Mouse (Mus musculus) cerebellum, adult 18-20 months (tissue): ENCODE data around the gene Cep57.
A peak's percentile ranks its signal among the peaks of the same experiment; 100 is the strongest.
"Not testable (repeated sequence)": the region's sequence is repeated elsewhere in the genome, so short reads cannot be mapped to it uniquely, and the experiment has no call there.

Experiments used
- DNase-seq, 2 experiments: peaks; one replicate each; pipeline ENCODE4 v3.0.0; 2021

The Cep57 gene

GRCm38 (mm10) chr9:13790864-13791263 lies 36.0 kb downstream of the Cep57 start:
- not testable (repeated sequence) for DNase-seq

GRCm38 (mm10) chr9:13781985-13782384 lies 44.9 kb downstream of the Cep57 start:
- no peak for DNase-seq

GRCm38 (mm10) chr9:13774732-13775131 lies 52.2 kb downstream of the Cep57 start:
- no peak for DNase-seq

GRCm38 (mm10) chr9:13766570-13766969 lies 60.3 kb downstream of the Cep57 start:
- peak in 1 of 2 experiments; percentile 12 for DNase-seq

- DNase-seq = no peak
Measured at GRCm38 (mm10) chr9:13765624-13766023, 61.3 kb downstream of the Cep57 start.

GRCm38 (mm10) chr9:13760430-13760829 lies 66.5 kb downstream of the Cep57 start:
- DNase-seq = no peak
